Mouse (Mus musculus): ENCODE data around the gene Glipr2.

DNA sequence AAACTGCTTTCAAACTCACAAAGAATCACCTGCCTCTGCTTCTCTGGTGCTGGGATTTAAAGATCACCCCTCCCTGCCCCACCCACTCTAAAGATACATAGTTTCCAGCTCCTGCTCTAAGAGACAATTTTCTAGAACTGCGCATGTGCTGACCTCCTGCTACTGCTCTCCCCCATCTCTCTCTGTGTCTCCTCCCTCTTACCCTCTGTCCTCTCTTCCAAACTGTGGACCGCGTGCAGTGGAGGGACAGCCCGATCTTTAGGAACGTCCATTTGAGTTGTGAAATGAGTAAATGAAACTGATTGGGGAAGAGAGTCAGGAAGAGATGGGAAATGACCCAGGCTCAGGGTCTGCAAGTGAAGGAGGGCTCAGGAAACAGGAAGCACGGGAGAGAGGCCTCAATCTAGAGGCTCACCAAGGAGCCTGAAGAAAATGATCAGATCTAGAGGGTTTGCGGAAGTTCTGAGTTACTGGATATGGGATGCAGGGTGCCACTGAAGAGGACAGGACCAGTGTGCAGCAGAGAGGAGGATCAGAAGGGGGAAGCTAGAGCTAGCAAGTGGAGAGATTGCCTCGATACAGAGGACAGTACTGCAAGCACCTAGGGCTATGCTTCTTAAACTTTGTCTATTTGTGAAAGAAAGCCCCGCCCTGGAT lies 2.5 kb downstream of the Glipr2 start:
- no peak for TF ChIP-seq POLR2A (IDR thresholded peaks at IDR 0.05; ENCODE audit: low read depth, low read length)
- no peak for TF ChIP-seq CTCF (IDR thresholded peaks at IDR 0.05; ENCODE audit: extremely low read depth, insufficient read length, insufficient replicate concordance, low read depth, low read length)

Measured in small intestine, adult 2 months (tissue).